Mouse (Mus musculus) testis, adult 2 months (tissue): ENCODE measurements around the gene Myh14.

Experiments used
- CTCF ChIP-seq: fragments of 200-500 bp; IDR thresholded peaks from 2 replicates; pipeline ENCODE4 v1.5.1; 2012; ENCODE audit warnings: low read depth, mild to moderate bottlenecking, inconsistent platforms, low read length, moderate library complexity; ENCODE audit not compliant: control insufficient read depth, insufficient read depth, insufficient replicate concordance
- POLR2A ChIP-seq: fragments of 200-500 bp; IDR thresholded peaks from 2 replicates; pipeline ENCODE4 v1.6.1; 2012; ENCODE audit warnings: low read depth, mild to moderate bottlenecking, inconsistent platforms, low read length, moderate library complexity; ENCODE audit not compliant: control insufficient read depth

GRCm38 (mm10) chr7:44641887-44642286 is 28.8 kb downstream of the Myh14 start:
- TF ChIP-seq CTCF (peak; percentile 82), POLR2A (no peak)
